Mouse (Mus musculus) layer of hippocampus, adult 18-20 months (tissue): Measurements from ENCODE around the gene Gm19345. TPM values are rescaled to one million over a fixed set of nuclear protein-coding genes. Genes with fewer than 3 reads are reported as not detected.
A peak's percentile ranks its signal among the peaks of the same experiment; 100 is the strongest.

Experiments used
- DNase-seq, 2 experiments: peaks; one replicate each; pipeline ENCODE4 v3.0.0; 2022; ENCODE audit warnings: low spot score in 2 of 2
- total RNA-seq, 2 experiments: library from RNA; stranded (reverse); gene quantifications; 2 replicates each; pipeline ENCODE4 v1.2.3; 2021

Gm19345 gene
- total RNA-seq, 2 experiments from 2014 or later, result 1.2 to 2.3 TPM

DNA sequence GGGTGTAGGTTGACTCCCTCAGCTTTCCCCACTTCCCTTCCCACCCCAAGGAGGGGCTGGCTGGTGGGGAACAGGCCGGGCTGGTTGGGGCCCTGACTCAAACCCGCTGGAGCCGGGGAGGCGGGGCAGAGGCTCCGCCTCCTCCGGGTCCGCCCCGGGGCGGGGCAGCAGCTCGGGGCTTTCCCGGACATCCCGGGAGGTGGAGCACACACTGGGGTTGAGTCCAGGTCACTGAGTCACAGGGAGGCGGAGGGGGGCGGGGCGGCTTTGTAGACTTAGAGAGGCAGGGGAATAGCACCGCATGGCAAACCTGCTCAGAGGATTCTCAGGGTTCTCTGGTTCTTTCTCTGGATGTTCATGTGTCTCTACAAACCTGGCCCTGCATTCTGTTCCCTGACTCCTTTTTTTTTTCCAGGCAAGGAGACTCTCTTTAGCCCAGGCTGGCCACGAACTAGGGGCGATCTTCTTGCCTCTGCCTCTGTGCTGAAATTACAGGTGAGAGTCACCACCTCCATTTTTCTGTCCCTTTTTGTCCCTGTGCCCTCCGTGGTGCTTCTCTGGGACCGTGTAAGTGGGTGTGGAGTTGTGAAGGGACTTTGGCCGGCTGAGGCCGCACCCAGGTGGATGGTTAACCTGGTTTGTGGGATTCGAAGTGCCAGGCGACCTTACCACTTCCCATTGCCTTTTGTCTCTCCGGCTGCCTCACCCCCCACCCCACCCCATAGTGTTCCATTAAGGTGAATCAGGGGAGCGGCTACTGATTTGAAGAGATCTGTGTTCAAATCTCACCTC lies 27.4 kb upstream of the Gm19345 start:
- peak in 1 of 2 experiments; percentile 19 for DNase-seq

DNA sequence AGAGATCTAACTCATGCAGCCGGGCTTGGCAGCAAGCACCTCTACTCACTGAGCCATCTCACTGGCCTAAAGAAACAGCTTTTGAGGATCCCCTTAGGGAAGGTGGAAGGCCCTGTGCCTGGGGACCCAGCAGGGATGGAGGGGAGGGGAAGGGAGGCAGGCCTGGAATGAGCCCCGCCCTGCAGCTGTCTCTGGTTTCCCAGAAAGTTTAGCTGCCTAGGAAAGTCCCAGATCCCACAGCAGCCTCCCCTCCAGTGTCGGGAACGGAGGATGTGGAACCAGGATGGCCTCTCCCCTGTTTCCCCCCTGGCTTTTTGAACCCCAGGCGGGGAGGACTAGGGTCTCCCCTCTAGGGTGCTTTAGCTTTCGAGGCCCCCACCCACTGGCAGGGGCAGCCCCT lies 25.0 kb upstream of the Gm19345 start:
- DNase-seq, result no peak

DNA sequence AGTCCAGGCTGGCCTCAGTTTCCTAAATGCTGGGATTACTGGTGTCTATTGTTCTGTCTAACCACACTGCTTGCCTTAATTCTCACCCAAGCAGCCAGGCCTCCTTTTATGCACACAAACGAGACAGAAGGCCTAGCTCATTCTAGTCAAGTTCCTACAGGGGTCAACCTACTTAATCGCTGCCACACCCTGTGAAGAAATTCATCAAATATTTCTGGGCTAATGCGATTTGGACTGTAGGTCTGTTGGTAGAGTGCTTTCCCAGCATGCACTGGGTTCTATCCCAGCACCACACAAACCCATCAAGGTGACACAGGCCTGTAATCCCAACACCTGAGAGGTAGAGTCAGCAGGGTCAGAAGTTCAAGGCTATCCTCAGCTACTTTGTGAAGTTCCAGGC lies 22.1 kb upstream of the Gm19345 start:
- no peak for DNase-seq

DNA sequence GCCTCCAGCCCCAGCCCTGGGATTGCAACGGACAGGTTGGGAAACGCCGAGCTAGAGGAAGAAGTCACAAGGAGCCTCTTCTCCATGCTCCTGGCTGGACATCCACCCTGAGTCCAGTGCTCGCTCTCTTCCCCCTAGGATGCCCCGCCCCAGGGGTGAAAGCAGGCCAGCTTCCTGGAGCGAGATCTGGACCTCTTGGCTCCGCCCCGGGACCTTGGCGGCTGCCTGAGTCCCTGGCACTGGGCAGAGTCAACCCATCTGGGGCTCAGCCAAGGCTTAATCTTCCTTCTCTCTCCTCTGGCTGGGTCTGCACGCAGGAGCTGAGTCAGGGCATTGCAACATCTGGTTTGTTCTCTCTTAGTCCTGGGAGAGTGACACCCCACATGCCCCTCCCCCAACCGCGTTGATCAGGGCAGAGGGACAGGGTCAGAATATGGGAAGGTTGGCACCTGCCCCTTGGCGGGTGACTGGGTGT lies 21.1 kb upstream of the Gm19345 start:
- peak in 1 of 2 experiments; percentile 18 for DNase-seq

DNA sequence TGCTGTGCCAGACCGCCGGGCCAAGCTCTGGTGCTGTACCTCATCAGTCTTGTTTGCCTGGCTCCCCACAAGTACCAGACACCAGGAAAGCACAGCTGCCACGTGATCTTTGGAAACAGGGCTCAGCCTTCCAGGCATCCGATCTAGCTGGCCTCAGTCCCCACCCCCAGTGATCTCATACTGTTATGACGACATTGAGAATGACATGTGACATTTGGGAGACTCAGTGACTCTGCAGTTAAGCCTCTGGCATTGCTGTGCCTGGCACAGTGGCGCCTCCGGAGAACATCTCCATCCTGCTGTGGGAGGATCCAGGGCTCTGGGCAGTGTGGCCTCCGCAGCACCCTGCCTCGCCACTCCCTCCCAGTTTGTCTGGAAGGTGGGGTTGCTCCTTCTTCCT lies 20.0 kb upstream of the Gm19345 start:
- DNase-seq, result no peak

DNA sequence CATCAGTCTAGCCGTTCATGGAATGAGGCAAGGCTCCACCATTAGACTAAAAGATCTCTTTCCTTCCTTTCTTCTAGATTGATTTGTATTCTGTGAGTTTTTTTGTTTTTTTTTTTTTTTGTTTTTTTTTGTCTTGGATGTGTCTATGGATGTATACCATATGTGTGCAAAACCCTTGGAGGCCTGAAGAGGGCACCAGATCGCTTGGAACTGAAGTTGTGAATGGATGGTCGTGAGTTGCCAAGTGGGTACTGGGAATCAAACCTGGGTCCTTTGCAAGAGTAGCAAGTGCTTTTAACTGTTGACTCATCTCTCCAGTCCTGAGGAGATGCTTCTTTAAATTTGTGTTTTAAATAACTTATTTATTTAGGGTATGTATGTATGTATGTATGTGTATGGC lies 17.7 kb upstream of the Gm19345 start:
- DNase-seq, result no peak

DNA sequence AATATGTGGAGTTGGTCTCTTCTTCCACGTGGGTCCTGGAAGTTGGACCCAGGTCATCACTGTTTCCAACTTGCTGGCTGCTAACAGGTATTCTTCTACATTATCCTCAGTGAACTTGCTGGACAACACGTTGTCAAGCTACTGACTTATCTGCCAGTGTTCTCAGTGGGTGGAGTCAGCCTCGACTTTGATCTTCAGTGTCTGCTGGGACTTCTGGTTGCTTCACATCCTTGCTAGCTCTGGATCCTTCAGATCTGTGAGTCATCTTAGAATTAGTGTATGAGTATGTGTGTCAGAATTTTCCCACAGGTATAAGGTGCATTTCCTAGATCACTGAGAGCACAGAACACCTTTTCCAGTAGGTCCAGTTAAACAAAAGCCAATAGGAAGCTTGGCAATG lies 15.0 kb upstream of the Gm19345 start:
- DNase-seq, result no peak

DNA sequence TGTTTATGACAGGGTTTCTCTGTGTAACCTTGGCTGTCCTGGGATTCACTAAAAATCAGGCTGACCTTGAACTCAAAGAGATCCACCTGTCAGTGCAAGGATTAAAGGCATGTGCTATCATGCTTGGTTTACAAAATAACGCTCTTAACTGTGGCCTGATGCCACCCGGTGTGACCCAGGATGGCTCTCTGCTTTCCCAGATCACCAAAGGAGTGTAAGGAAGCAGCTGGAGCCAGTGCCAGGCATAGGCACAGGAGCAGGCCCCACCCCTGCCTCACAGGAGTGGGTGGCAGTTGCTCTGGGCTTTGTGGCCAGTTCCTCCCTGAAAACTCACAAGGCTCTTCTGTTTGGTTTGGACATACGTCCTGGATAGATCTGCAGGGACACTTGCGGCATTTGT lies 11.4 kb upstream of the Gm19345 start:
- no peak for DNase-seq

DNA sequence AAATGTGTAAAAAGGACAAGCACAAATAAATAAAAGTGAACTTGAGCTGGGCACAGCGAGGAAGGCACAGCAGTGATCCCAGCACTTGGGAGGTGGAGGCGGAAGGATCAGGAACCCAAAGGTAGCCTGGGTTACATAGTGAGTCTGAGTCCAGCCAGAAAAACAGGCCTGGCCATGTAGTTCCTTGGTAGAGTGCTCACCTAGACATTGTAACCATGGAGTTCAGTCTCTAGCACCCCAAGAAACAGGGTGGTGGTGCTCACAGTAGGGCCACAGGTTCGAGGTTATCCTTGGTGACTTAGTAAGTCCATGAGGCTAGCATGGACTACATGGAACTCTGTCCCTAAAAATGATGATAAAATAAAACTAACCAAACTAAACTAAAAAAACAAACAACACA lies 10.9 kb upstream of the Gm19345 start:
- no peak for DNase-seq

DNA sequence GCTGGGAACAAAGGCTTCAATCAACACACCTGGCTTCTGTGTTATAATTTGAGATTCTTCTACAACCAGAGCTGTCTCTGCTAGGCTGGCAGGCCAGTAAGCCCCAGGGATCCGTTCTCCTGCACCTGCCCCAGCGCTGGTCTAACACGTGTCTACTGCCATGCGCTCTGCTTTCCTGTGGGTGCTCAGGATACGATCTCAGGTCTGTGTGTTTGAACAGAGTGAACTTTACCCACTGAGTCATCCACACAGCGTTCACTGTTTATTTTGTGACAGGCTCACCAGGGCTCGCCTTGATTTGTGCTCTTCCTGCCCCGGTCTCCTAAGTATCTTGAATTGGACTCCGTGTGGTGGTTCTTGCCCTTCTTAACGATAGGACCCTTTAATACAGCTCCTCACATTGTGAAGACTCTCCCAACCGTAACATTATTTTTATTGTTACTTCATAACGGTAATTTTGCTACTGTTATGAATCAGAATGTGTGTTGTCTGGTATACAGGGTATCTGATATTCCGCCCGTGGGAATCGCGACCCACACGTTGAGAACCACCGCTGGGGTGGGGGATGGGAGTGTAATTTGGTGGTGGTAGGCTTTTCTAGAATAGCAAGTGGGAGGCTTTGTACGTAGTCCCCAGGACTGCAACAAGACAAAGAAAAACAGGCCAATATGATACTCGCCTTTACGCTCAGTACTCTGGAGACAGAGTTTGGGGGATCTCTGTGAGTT lies 10.0 kb upstream of the Gm19345 start:
- no peak for DNase-seq

DNA sequence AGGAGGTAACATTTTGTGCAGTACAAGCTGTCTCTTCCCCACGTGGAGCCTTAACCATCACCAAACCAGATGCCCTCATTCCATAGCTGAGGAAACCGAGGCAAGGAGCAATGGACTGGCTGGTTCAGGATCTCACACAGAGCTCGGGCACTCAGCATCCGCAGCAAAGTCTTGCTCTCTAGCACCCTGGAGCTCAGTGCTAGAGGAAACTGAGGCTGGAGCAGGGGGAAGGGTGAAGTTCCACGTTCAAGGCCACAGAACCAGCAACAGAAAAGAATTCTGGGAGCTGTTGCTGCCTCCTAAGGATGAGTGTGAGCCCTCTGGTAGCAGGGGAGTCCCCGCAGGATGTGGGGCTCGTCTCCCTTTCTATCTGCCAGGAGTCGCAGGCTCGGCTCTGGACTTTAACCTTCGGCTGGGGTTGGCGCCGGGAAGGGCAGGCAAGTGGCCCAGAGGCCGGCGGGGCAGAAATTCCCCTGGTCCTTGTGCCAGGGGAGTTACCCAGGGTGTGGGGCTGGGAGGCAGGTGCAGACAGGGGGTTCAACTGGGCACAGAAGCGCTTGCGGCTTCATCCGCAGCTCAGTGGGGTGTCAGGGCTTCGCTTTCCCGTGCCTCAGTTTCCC lies 8.8 kb upstream of the Gm19345 start:
- DNase-seq, result no peak

DNA sequence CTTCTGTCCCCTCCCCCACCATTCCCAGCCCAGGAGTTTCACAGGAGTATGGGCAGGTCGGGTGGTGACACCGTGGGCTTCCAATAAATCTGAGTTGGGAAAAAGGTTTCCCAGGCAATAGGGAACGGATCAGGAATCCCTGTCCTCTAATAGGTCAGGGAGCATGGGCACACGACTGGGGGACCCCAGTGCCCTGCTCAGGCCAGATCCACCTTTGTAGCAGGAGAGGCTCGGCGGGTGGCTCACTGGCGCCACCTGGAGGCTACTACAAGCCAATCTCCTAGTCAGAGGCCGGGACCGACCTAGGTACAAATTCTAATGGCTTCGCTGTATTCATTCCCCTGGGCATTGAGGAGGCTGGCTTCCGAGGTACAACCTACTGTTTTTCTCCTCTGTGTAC lies 8.2 kb upstream of the Gm19345 start:
- peak; percentile 24 to 69 for DNase-seq

DNA sequence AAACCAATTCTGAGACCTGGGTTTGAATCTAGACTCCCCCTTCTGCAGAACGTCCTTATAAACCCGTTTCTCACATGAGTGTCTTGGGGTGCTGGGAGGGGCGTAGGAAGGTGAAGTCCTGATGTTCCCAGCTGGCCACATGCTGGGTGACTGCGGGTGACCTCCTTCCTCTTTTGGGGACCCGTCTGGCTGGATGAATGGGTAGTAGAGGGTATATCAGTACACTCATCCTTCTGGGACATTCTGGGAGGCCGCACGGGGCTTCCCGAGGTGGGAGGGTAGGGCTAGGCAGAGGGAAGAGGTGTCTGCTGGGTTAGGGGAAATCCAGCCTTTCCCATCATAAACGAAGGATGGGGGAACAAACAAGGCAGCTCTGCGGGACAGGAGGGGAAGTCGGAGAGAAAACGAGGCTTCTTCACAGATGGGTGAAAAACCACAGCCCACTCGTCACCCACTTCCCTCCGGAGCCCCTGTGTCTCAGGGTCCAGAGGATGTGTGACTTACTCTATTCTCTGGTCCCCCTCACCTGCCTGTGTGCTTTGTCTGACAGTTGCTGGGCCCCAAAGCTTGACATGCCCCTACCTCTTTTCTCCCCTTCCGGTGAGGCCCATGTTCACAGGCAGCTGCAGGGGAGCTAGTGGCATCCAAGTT lies 7.2 kb upstream of the Gm19345 start:
- DNase-seq, result no peak

DNA sequence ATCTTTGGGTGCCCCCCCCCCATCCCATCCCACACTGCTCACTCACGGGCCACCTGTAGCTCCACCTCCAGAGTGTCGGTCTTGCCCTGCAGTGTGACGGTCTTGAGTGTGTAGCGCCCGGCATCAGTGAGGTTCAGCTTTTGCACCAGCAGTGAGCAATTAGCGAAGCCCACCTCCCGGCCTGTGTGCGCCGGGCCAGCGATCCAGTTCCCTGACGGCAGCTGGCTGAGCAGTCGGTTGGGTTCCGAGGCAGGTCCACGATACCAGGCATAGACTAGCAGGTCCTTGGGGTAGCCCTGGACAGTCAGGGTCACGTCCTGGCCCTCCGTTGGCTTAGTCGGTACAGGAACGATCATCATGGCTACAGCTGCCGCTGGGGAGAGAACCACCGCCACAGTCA lies 1.7 kb downstream of the Gm19345 start:
- DNase-seq, result no peak

DNA sequence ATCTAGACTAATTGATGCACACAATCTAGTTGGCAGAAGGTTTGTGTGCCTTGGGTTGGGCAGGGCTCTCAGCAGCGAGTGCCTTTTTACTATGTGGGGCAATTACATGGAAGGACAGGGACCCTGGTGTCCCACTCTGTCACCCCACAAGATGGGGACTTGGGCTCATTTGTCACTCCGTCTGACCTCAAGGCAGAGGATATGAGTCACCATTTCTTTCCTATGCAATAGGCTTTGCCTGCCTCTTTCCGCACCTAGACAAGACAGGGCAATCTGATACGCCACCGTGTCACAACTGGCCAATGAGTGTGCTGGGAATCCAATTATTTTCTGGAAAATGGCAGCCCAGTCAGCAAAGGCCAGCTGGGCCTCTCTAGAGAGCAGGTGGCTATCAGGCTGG lies 3.9 kb downstream of the Gm19345 start:
- DNase-seq, result no peak

DNA sequence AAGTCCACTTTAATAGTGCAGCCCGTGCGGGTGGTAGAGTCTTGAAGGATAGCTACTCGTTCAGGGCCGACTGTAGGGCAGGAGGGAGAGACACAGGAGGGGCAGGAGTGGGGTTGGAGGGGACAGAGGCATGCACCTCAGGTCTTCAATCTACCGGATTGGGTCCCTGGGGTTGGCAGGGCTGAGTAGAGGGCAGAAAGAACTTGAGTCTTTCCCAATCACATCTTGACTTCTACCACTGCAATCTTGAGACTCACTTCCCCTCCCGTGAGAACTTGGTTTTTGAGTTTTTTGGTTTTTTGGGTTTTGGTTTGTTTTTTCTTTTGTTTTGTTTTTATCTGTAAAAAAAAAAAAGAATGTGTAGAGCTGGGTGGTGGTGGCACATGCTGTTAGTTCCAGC lies 4.5 kb downstream of the Gm19345 start:
- DNase-seq, result no peak

DNA sequence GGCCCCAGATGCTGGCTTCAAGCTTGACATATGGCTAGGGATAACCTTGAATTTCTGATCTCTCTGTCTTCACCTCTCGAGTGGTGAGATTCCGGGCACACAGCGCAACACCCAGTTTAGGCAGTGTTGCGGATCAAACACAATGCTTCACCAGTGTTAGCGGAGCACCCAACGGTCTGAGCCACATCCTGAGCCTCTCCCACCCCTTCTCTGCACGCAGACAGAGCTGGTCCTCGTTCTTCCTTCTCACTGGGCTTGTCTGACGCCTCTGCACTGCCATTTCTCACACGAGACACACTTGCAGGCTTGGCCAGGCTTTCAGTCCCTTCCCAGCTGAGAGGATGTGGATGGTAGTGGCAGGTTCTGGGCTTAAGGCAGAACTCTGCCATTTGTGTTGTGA lies 7.9 kb downstream of the Gm19345 start:
- DNase-seq, result no peak

DNA sequence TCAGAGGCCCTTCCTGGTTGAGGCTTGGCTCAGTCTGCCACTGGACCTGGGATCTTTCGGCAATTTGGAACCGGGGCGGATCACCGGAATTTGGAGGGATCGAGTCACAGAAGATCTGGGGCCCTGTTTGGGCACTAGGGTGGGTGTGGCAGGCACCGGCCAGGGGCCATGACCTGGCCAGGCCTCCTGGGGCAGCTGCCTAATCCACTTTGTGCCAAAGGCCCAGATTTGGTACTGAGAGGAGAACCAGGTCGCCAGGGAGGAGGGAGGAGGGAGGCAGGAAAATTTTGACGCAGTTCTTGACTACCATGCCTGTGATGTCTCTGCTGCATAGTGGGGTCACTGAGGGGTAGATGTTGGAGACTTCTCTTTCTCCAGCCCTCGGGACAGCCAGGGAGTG lies 9.4 kb downstream of the Gm19345 start, which contains the start of gene Ceacam16:
TSS of gene Ceacam16 (minus strand) at position 101 of the 400 bp plus-strand sequence.
- no peak for DNase-seq

DNA sequence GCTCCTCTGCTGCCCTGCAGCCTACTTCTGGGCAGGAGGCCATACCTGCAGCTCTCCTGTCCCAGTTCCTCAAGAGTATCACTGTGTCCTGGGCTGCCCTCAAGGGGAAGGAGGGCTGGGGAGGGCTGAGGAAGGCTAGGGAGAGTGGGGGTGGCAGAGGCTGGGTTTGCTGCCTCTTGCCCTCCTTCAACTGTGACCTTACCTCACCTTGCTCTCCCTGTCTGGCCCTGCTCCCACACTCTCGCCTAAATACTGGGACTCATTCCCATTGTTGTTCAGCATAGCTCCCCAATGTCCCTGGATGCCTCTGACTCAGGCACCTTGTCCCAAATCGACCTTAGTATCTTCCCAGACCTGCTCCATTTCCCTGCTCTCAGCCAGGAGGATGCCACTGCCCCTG lies 12.4 kb downstream of the Gm19345 start:
- no peak for DNase-seq

DNA sequence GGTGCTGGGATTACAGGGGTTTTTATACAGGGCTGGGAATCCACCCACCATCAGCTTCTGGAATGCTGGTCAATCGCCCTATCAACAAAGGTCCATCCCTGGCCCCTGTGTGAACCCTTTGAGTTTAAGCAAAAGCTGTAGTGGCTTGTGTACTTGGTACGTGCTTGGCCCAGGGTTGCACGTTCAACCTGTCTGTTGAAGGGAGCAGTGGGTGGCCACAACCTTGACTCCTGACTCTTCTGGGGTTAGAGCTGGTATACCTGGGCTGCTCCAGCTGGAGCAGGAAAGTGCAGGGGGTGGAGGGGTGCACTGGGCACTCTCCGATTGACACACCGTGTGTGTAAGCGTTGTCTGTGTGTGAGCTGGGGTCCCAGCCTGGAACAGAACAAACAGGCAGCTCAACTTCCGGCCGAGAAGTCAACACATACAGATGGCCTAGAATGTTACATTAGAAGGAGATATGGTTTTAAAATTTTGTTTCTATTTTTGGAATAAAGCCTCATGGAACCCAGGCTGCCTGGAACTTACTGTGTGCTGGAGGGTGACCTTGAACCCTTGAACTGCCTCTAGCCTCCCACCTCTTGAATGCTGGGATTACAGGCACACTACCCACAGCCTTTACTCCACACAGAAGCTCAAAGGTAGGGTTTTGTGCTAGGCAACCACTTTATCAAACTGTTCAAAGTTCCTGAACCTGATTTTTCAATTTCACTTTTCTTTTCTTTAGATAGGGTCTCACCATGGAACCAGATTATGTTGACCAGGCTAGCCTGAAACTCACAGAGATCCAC lies 13.6 kb downstream of the Gm19345 start:
- DNase-seq, result no peak

DNA sequence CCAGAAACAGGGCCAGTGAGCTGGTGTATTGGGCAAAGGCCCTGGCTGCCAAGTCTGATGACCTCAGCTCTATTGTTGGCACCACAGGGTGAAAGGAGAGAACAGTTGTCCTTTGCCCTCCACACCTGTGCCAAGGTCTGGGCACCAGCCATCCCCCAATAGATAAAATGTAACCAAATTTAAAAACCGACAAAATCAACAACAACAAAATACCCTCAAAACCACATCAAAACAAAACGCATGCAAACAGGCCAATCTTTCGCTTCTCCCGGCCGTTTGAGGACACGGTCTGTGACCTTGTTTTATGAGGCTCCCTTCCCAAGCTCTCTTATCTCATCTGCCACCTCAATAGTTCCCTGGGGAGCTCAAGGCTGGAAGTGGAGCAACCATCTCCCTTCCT lies 14.7 kb downstream of the Gm19345 start:
- no peak for DNase-seq
